Mouse (Mus musculus) cerebellum, adult 9-11 months (tissue): ENCODE data around the gene Zfp652.
A peak's percentile ranks its signal among the peaks of the same experiment; 100 is the strongest.

Experiments
- DNase-seq: peaks from one replicate; pipeline ENCODE4 v3.0.0; 2022

Zfp652 gene

DNA sequence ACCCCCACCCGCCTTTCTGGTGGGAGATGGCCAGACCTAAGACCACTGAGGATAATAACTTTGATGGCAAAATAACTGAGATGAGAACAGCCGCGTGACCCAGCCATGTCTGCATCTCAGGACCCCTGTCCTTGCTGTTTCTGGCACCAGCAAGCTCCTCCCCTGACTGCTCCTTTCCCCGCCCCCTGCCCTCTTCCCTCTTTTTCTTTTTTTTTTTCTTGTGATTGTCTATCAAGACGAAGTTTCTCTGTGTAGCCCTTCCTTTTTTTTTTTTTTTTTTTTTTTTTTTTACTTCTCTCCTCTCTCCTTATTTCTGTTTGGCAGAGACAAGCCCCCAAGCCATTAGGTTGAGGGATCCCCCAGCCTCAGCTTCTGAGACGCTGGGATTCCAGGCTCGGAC lies 98.4 kb downstream of the Zfp652 start:
- DNase-seq: no peak

GRCm38 (mm10) chr11:95811741-95812140 lies 99.3 kb downstream of the Zfp652 start:
- DNase-seq: no peak

DNA sequence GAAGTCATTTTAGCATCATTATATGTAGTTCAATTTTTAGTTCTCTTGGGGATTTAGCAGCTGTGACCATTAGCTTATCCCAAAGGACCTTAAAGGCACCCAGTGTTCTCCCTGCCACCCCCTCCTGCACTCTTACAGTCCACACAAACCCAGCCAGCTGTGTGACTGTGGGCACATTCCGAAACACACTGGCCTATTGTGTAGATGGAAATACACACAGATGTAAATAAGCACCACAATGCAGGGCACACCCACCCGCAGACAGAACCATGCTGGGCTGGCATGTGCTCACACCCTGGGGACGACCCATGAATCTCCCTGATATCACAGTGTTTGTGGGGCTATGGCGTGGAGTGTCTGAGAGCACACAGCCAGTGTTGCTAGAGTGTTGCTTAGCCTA lies 99.8 kb downstream of the Zfp652 start:
- no peak for DNase-seq

- DNase-seq: no peak
Observed at GRCm38 (mm10) chr11:95814101-95814500, 101.6 kb downstream of the Zfp652 start.

- DNase-seq: no peak
Observed at GRCm38 (mm10) chr11:95814857-95815256, 102.4 kb downstream of the Zfp652 start.

DNA sequence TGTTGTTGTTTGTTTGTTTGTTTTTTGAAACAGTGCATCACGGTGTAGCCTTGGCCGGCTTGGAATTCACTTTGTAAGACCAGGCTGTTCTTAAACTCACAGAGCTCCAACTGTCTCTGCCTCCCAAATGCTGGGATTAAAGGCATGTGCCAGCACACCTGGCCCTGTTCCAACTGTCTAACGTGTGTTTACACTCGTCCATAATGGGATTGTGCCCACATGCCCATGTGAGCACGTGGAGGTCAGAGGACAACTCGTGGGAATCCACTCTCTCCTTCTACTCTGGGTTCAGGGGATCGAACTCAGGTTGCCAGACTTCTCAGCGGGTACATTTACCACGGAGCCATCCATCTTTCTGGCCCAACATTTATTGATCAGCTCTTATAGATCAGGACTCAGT lies 102.9 kb downstream of the Zfp652 start:
- no peak for DNase-seq

DNA sequence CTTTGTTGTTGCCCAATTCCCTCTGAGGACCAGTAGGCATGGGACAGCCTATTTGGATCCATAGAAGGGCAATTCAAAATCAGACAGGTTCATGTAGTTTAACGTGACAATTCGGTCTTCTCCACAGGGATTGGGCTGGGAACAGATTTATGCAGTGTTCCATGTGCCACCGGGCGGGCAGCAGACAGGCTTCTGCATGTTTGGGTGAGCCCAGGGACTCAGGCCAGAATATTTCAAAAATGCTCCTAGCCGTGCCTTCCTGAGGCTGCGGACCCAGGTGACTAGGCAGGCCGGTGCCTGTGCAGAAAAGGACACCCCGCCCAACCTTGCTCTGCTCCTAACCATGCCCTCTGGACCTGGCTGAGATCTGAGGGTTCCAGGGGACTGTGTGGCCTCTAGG lies 106.7 kb downstream of the Zfp652 start:
- no peak for DNase-seq

- DNase-seq: peak; percentile 10
Observed at GRCm38 (mm10) chr11:95821511-95821910, 109.0 kb downstream of the Zfp652 start.

- DNase-seq: peak; percentile 7
Observed at GRCm38 (mm10) chr11:95822437-95822836, 110.0 kb downstream of the Zfp652 start.

DNA sequence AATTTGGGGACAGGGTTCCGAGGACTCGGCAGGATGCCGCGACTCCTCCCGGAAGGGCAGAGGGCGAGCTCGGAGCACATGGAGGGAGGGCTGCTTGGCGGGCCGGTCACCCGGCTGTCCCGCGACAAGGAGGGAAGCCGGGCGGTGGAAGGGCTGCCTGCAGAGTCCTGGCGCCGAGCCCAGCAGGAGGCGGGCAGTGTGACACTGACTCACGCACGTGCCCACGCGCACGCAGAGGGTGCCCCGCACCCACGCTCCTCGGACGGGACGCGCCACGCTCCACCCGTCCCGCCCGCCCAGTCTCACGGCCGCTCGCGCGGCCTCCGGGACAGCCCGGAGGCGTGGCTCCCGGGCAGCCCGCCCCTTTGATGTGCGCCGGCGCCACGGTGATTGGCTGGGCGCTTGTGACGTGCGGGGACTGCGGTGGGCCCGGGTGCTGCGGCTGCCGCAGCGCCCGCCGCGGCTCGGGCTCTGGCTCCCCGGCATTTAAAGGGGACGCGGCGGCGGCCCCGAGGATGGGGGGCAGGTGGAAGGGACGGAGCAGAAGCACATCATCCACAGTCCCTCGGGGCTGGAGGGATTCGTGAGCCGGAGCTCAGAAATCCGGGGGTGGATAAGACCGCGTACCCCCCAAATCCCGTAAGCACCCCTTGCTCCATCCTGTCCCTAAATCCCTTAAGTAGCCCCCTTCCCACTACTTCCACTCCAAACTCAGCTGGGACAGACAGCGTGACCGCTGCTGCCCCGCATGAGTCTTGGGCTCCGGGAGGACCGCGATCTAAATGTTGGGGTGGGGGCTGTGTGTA lies 111.8 kb downstream of the Zfp652 start, which contains the start of gene Phospho1:
Phospho1 (plus strand) TSS at position 429 of the 806 bp plus-strand sequence.
- DNase-seq: peak; percentile 95

DNA sequence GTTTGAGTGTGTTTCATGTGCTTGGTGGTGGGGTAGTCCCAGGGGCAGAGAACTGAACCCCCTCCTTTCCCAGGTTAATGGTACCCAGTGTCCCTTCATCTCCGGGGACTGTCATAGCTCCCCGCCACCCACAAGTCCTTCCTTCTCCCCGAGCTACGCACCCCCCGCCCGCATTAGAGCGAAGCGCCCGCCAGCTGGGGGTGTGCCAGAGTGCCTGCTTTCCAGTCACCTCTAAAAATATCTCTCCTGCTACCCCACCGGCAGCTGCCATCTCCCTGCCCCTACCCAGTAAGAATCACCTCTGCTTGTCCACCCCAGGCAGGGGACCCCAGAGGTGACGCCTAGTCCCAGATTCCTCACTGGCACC lies 112.4 kb downstream of the Zfp652 start:
- peak; percentile 85 for DNase-seq

GRCm38 (mm10) chr11:95825625-95826024 lies 113.2 kb downstream of the Zfp652 start:
- DNase-seq: peak; percentile 8

GRCm38 (mm10) chr11:95826317-95827167 lies 114.1 kb downstream of the Zfp652 start:
- DNase-seq: peak; percentile 12

DNA sequence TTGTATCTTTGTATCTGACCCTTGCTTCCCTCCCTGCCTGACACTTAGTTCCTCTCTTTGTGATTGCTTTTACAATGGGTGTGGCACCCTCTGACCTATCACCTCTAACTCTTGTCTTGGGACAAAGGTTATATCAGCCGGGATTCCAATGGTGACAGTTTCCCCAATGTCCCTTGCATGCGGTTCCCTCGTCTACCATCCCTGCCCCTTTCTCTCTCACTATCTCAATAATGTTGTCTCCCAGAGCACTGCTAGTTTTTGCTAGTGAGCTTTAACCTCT lies 114.6 kb downstream of the Zfp652 start:
- DNase-seq: peak; percentile 4

GRCm38 (mm10) chr11:95827464-95828085 lies 115.1 kb downstream of the Zfp652 start:
- DNase-seq: peak; percentile 67

GRCm38 (mm10) chr11:95828181-95828964 lies 115.9 kb downstream of the Zfp652 start:
- DNase-seq: peak; percentile 10

DNA sequence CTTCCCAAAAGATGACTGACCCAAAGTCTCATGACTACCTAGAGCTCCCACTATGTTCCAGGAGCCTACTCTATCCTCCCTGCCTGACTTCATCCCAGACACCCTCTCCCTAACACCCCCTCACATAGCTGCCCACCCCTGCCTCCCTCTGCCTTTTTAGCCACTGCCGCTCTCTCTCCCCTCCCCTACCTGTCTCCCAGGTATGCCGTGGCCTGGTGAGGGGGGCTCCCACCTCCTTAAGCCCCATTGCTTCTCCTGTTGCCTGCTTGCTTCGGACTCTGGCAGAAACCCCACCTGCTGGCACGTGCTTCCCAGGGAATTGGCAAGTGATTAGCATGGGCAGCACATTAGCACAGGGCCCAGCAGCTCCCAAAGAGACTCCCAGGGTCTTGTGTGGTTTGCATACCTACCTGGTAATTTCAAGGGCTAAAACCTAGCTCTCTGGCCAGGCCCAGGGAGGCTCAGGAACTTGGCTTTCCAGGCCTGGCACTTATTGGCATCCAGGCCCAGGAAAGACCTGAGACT lies 117.1 kb downstream of the Zfp652 start:
- DNase-seq: peak; percentile 14

DNA sequence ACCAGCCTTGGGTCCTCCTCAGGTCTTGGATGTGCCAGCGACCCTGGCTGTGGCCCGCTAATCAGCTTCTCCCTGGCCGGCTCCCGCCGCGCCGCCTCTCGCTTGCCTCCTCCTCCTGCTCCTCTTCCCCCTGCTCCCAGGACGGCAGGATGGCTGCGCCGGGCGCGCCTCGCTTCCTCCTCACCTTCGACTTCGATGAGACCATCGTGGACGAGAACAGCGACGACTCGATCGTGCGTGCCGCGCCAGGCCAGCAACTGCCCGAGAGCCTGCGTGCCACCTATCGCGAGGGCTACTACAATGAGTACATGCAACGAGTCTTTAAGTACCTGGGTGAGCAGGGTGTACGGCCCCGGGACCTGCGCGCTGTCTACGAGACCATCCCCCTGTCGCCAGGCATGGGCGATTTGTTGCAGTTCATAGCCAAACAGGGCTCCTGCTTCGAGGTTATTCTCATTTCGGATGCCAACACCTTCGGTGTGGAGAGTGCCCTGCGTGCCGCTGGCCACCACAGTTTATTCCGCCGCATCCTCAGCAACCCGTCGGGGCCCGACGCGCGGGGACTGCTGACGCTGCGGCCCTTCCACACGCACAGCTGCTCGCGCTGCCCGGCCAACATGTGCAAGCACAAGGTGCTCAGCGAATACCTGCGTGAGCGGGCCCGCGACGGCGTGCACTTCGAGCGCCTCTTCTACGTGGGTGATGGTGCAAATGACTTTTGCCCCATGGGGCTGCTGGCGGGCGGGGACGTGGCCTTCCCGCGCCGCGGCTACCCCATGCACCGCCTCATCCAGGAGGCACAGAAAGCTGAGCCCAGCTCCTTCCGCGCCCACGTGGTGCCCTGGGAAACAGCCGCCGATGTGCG lies 118.2 kb downstream of the Zfp652 start:
- DNase-seq: peak; percentile 17

DNA sequence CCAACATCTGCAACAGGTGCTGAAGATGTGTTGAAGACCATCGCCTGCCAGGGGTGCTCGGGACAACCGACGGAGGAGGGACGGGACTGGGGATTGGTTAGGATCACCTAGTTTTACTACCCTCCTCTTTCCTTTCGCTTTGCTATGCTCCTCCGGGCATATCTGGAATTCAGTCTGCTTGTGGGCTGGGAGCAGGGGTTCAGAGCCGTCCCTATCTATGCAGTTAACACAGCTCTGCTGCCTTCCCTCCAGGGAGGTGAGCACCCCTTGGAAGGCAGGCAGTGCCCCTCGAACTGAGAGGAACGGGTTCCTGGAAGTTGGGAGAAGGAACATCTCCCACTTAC lies 118.8 kb downstream of the Zfp652 start:
- DNase-seq: no peak

DNA sequence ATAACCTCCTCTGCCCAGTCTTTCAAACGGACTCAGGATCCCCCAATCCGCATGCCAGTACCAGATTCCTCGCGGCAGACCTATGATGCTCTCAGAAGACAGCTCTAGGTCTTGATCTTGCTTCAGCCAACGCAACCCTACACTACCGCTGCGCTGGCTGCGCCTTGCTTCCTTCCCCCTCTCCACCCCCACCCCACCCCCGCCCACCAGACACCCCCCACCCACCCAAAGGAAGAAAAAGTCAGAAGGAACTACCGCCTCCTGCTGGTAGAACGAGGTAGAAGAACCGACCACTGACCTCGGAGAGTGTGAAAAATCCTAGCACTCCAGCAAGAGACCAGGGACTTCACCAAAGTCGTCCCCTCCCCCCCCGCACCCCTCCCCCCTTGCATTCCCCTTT lies 119.2 kb downstream of the Zfp652 start:
- no peak for DNase-seq

DNA sequence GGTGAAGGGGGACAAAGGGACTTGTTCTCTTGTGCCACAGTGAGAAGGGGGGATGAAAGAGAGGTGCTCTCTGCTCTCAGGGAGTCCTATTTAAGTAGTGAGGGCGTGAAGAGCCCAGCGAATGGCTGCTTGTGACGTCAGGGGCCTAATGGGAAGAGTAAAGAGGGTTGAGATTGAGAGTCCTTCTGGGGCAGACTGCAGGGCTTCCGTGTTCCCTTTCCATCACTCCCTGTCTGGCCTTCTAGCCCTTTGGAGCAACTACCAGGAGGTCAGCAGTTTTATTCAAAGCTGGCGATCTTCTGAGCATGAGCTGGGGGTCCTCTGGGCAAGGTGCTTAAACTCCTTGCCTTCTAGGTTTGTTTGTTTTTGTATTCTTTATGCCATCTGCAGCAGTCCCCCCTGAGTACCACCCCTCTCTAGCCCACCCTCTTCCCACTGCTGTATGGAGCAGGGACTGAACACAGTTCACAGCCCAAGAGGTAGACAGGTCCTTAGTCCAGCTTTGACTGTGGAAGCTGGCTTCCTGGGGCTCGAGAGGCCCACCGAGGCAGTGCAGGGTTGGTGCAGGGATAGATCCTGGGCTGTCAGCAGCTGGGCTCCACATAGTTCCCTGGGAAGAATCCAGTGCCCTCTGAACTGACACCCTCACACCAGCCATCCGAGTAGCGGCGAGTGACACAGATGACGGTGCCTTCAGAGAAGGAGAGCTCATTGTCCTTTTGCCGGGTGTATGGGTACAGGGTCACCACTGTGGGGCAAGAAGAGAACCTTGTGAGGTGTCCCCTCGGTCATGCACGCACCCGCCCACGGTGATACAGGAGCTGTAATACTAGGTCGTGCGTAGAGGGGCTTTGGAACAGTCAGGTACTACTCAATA lies 119.9 kb downstream of the Zfp652 start:
- no peak for DNase-seq
